Mouse (Mus musculus): ENCODE data around the gene Cep126.

DNA sequence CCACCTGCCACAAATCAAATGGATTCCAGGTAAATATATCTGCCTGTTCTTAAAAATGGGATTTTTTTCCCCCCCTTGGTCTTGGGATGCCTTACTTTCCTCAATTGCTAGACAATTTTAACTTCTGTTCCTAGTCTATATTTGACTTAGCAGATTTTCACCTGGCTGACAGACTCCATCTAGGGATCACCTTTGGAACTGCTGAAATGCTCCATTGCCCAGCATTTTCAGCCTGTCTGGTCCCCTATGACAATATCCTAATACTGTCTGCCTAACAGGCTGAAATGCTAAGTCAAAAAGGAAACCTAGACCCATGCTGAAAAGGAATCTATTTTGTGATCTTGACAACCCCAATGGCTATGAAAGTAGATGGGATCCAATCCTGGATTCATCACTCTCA is 59.7 kb downstream of the Cep126 start:
- TF ChIP-seq CTCF (conservative IDR thresholded peaks at IDR 0.05; ENCODE audit: insufficient read depth, insufficient read length, low read depth, low read length) = peak; percentile 55
- no peak for TF ChIP-seq POLR2A (IDR thresholded peaks at IDR 0.05; ENCODE audit: low read depth, low read length)
